Comparison of ENCODE assay signal across 8 mouse cellular contexts in the genomic region with DNA sequence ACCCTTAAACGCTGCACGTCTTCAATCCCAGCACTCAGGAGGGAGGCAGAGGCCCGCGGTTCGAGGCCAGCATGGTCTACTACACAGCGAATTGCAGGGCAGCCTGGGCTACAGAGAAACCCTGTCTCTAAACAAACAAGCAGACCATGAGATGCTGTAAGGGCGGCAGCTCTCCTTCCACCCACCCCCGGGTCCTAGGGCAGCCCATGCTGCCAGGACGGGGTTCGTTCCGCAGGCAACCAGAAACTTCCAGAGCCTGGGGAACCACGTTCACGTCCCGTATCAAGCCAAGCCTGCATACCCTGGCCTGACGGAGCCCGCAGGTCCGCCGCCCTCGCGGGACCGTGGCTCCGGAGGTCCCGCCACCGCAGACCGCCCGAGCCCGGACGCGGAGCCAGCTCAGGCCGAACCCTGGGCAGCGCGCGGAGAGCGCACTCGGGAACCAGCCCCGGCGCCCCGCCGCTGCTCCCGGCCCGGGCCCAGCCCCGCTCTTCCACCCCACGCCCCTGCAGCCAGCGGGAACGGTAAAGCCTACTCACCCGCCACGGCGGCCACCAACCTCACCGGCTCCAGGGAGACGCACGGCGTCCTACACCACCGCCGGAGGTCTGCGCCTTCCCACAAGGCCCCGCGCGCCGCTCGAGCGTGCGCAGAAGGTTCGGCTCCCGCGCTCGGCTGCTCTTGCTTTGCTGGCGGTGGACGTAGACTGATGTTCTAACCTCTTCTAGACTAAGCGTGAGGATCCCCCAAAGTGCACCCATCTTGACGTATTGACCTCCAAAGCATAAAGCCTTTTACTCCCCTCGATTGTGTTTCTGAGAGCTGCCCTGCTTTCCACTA. TPM values are rescaled to one million over a fixed set of nuclear protein-coding genes. Genes with fewer than 3 reads are reported as not detected.
DNase-seq lines count a peak whose midpoint lies in the region; ATAC-seq lines count a peak whose summit lies in the region.

A gene (minus strand): TSS at position 615 of the 840 bp plus-strand sequence.

- under 1% methylated on average over 56 of the region's 71 CpGs for WGBS in hindbrain, embryonic 16.5 days

- H3K4me3 ChIP-seq in hindbrain, embryonic 16.5 days (ENCODE audit: low read length) = peak within 1 kb of the TSS; percentile 85

- H3K9me3 ChIP-seq in hindbrain, embryonic 16.5 days (ENCODE audit: control insufficient read depth, low read length) = no peaks in the 10 kb centered on the region

- peak within 1 kb of the TSS; percentile 82 for H3K4me2 ChIP-seq in hindbrain, embryonic 16.5 days (ENCODE audit: low read length)

- H3K27me3 ChIP-seq in hindbrain, embryonic 16.5 days (replicated peaks; ENCODE audit: control insufficient read depth, insufficient read depth, low read length) = no peaks in the 10 kb centered on the region

- peaks cover 16% of the 10 kb centered on the region for H3K4me1 ChIP-seq in hindbrain, embryonic 16.5 days (ENCODE audit: control insufficient read depth, insufficient read depth, low read depth, low read length)

- peak within 1 kb of the TSS; percentile 95 for H3K9ac ChIP-seq in hindbrain, embryonic 16.5 days (ENCODE audit: low read depth, low read length)

- peak; percentile 96 for ATAC-seq in hindbrain, embryonic 16.5 days

- peak within 1 kb of the TSS; percentile 74 for H3K27ac ChIP-seq in hindbrain, embryonic 16.5 days (ENCODE audit: low read depth, low read length)

- peaks cover 11% of the 10 kb centered on the region; the same call in 1 of the 2 replicates for H3K36me3 ChIP-seq in hindbrain, embryonic 16.5 days (ENCODE audit: control insufficient read depth, insufficient read depth, low read length)

- DNase-seq in ZHBTc4 (ENCODE audit: low read depth, low spot score) = peak; percentile 91
- peak; percentile 64 to 79 for DNase-seq in cerebellum, postnatal 4 days (ENCODE audit: low spot score in 2 of 2)
- DNase-seq in gastrocnemius, adult 18-20 months (ENCODE audit: low spot score) = peak; percentile 85
- DNase-seq in left cerebral cortex, adult 18-20 months (ENCODE audit: low spot score in 2 of 2) = peak; percentile 84 to 92
- DNase-seq in lung, postnatal 4 days = peak; percentile 89
- peak; percentile 64 for DNase-seq in retina, postnatal 7 days (ENCODE audit: low read depth, low spot score)
- peak; percentile 81 to 82 for DNase-seq in urinary bladder, adult 18-20 months (ENCODE audit: low spot score in 2 of 2)

RNA-seq across cellular contexts. Expression of the gene that starts here (rescaled TPM):
- 10 to 100 TPM; 12.0 to 14.0 TPM for total RNA-seq in gastrocnemius, adult 18-20 months (2021)
- polyA plus RNA-seq in hindbrain, embryonic 16.5 days (2015; fragmentation: Nextera tagmentation; extraction: Ambion mirVana) = 32.8 and 33.8 TPM in 2 replicates
- 10 to 100 TPM; 29.2 to 29.7 TPM for total RNA-seq in left cerebral cortex, adult 18-20 months (2021)

Comparison
In these comparisons a context has a peak if more than half of its experiments do, and no peak if none do; other contexts are left out.
1. Peak in every context shown above with its lines: DNase-seq, ATAC-seq, H3K4me3 ChIP-seq and H3K27ac ChIP-seq.